Mouse (Mus musculus) gastrocnemius, postnatal 14 days (tissue): ENCODE results near the gene Apobec2. TPM values are rescaled to one million over a fixed set of nuclear protein-coding genes. Genes with fewer than 3 reads are reported as not detected.

Source experiments
- DNase-seq: peaks from one replicate; pipeline ENCODE4 v3.0.0; 2021; ENCODE audit warnings: mixed read lengths
- intact Hi-C: fragments of 180-260 bp; cut with DNase I; formaldehyde crosslinking; loops from one replicate; pipeline ENCODE4 v1.15.1; 2025; ENCODE audit warnings: low total_unique reads
- total RNA-seq, 2 experiments: library from RNA; stranded (reverse); gene quantifications; 2 replicates each; pipeline ENCODE4 v1.2.3; 2021

The Apobec2 gene
- total RNA-seq, 2 experiments from 2014 or later, result 589 to 629 TPM

GRCm38 (mm10) chr17:48376102-48376501 is 56.6 kb downstream of the Apobec2 start:
- intact Hi-C loops, result no loop called here
- DNase-seq, result no peak

DNA sequence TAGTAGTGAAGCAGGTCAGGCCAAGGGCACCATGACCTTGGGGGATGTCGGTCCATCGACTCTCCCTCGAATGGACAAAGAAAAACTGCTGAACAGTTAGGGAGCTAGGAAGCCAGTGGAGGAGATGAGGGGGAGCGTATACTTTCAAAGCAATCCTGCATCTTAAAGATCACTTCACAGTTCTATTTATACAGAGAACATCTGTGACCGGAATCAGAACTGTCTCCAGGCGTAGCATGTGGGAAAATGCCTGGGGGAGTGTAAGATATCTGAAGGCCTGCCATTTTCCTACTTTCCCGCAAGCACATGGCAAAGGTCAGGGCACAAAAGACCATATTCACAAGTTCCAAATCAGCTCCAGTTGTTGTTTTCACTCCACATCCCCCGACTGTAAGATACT is 59.7 kb downstream of the Apobec2 start:
- intact Hi-C loops, result no loop called here
- DNase-seq, result no peak

DNA sequence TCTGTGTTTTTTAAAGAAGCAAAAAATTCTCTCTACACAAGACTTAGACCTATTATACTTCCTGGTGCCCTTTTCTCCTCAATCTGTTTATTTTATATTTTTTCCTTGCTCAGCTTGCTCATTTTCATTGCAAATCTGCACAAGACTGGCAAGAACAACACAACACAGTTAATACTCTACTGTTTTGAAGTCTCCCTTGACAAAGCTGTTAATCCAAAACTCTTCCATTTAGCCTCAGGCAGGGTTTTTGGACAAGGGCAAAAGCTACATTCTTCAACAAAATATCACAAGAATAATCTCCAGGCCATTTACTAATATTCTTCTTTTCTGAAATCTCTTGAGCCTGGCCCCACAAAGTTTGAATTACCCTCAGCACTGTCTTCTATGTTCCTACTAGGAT is 61.1 kb downstream of the Apobec2 start:
- intact Hi-C loops, result no loop called here
- DNase-seq, result no peak

Other genes starting within 250 kb of the Apobec2 start
- not detected for gene Trem1, start 200.2 kb downstream of the Apobec2 start, total RNA-seq
- gene Trem3, start 185.2 kb downstream of the Apobec2 start, total RNA-seq, result not detected
- gene Treml4, start 168.6 kb downstream of the Apobec2 start, total RNA-seq, result not detected
- gene Treml2, start 133.4 kb downstream of the Apobec2 start, total RNA-seq, result under 1 TPM; 0.10 to 0.11 TPM
- gene B430306N03Rik, start 116.8 kb downstream of the Apobec2 start, total RNA-seq, result under 1 TPM; 0.06 to 0.07 TPM
- gene Trem2, start 86.5 kb downstream of the Apobec2 start, total RNA-seq, result under 1 TPM; 0.66 to 0.94 TPM
- not detected for gene Treml1, start 73.0 kb downstream of the Apobec2 start, total RNA-seq
- gene Nfya, start 23.0 kb downstream of the Apobec2 start, total RNA-seq, result 1 to 10 TPM; 9.1 to 9.3 TPM
- gene Oard1, start 22.9 kb downstream of the Apobec2 start, total RNA-seq, result 1 to 10 TPM; 7.4 to 8.3 TPM
- gene Tspo2, start 18.6 kb upstream of the Apobec2 start, total RNA-seq, result under 1 TPM; 0.44 to 0.72 TPM
- not detected for gene Unc5cl, start 22.0 kb upstream of the Apobec2 start, total RNA-seq